ENCODE assay signal across 10 mouse cellular contexts in the genomic region with DNA sequence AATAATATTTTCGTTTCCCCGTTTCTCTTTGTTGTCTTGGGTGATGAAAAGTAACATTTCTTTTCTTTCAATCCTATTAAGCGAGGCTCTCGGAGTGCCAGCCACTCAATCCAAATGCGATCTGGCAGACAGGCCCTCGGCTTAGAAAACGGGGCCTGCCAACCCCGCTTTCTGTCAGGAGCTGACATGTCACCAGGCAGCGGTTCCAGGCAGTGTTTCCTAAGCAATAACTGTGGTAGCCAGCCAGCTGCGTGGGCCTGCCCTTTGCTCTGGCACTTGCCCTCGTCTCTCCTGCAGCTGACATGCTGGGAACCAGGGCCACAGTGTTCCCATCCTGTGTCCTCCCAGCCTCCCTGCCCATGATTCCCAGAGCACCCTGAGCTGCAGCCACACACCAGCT.
A peak's percentile ranks its signal among the peaks of the same experiment; 100 is the strongest.
DNase-seq lines count a peak whose midpoint lies in the region; ATAC-seq and TF ChIP-seq lines count a peak whose summit lies in the region.
"Had no signal": no experiment of that assay in that cellular context is flagged by ENCODE, and none has a peak within 500 bp of the region (broad histone marks: within the 10 kb centered on the region; RNA-seq: fewer than 3 reads in every experiment).

No protein-coding gene starts in this region.

- peak; percentile 34 for ATAC-seq in midbrain, embryonic 15.5 days (replicated peaks)
- ATAC-seq: intestine, postnatal 0 days had no signal

- peak overlapping the region; percentile 80 for H3K27ac ChIP-seq in midbrain, embryonic 15.5 days
- H3K27ac ChIP-seq: heart, adult 2 months had no signal

- no peaks in the 10 kb centered on the region for H3K36me3 ChIP-seq in midbrain, embryonic 15.5 days (replicated peaks)

- H3K4me2 ChIP-seq in midbrain, embryonic 15.5 days = no peak overlapping the region

- no peak overlapping the region for H3K9ac ChIP-seq in midbrain, embryonic 15.5 days

- 21% methylated on average over 11 of the region's 11 CpGs for WGBS in midbrain, embryonic 15.5 days

- TF ChIP-seq POLR2A in brain, embryonic 14.5 days (IDR thresholded peaks at IDR 0.05; ENCODE audit: borderline replicate concordance, extremely low read depth, insufficient read depth, insufficient read length, poor library complexity, severe bottlenecking) = no peak

- TF ChIP-seq CTCF in brain, embryonic 14.5 days (IDR thresholded peaks at IDR 0.05; ENCODE audit: borderline replicate concordance, extremely low read depth, insufficient read depth, insufficient read length) = no peak

- no peak overlapping the region for H3K4me3 ChIP-seq in midbrain, embryonic 15.5 days
- H3K4me3 ChIP-seq: heart, adult 2 months had no signal

- DNase-seq in left cerebral cortex, postnatal 4 days = peak; percentile 67
- DNase-seq in left cerebral cortex, adult 11 months (ENCODE audit: low spot score) = no peak
- peak; percentile 92 for DNase-seq in brain, embryonic 14.5 days (ENCODE audit: low read depth)
- peak; percentile 63 for DNase-seq in gastrocnemius, postnatal 14 days
- DNase-seq in ovary, postnatal 14 days (ENCODE audit: low spot score) = no peak
- no peak for DNase-seq in cerebellum, adult 9-11 months
- no peak for DNase-seq in thymus, adult 18-20 months

- no peaks in the 10 kb centered on the region for H3K9me3 ChIP-seq in midbrain, embryonic 15.5 days

- H3K4me1 ChIP-seq in midbrain, embryonic 15.5 days = peaks cover 60% of the 10 kb centered on the region

- H3K27me3 ChIP-seq in midbrain, embryonic 15.5 days (replicated peaks) = no peaks in the 10 kb centered on the region

- intact Hi-C loops in left cerebral cortex, postnatal 4 days (cut with DNase I) = no loop called here
- intact Hi-C loops in gastrocnemius, postnatal 14 days (cut with DNase I; ENCODE audit: low total_unique reads) = no loop called here

Comparison
In these comparisons a context has a peak if more than half of its experiments do, and no peak if none do; other contexts are left out.
1. DNase-seq: peak in left cerebral cortex, postnatal 4 days (single experiment), brain, embryonic 14.5 days (single experiment) and gastrocnemius, postnatal 14 days (single experiment); none in left cerebral cortex, adult 11 months (single experiment), ovary, postnatal 14 days (single experiment), cerebellum, adult 9-11 months (single experiment) and thymus, adult 18-20 months (0 of 2).